Mouse (Mus musculus) layer of hippocampus, adult 8-10 months (tissue): ENCODE measurements around the gene Myo9a. TPM values are rescaled to one million over a fixed set of nuclear protein-coding genes. Genes with fewer than 3 reads are reported as not detected.

Experiments
- total RNA-seq, 4 experiments: library from RNA; stranded (reverse); gene quantifications; 2 replicates each; pipeline ENCODE4 v1.2.4; 2022

Myo9a gene
- total RNA-seq, 4 experiments from 2014 or later = 55.3 to 80.0 (median 65.7) TPM

Other genes starting within 250 kb of the Myo9a start
- gene Hexa, start 211.4 kb upstream of the Myo9a start, total RNA-seq = 100 to 1,000 TPM in 2 of 4 experiments, 10 to 100 TPM in 2; 49.0 to 144 (median 85.2) TPM
- gene Tmem202, start 211.0 kb upstream of the Myo9a start, total RNA-seq = 1 to 10 TPM; 1.8 to 3.3 (median 2.9) TPM
- 10 to 100 TPM; 27.3 to 34.8 (median 31.1) TPM for gene Celf6, start 173.0 kb upstream of the Myo9a start, total RNA-seq
- 100 to 1,000 TPM; 118 to 145 (median 127) TPM for gene Parp6, start 133.6 kb upstream of the Myo9a start, total RNA-seq
- gene Pkm, start 94.5 kb upstream of the Myo9a start, total RNA-seq = 1,000 to 10,000 TPM; 1,385 to 1,484 (median 1,437) TPM
- 1 to 10 TPM; 6.5 to 9.7 (median 7.3) TPM for gene Gramd2, start 70.8 kb upstream of the Myo9a start, total RNA-seq
- 10 to 100 TPM in 2 of 4 experiments, 1 to 10 TPM in 2; 8.0 to 13.4 (median 10.0) TPM for gene Senp8, start 186 bp upstream of the Myo9a start, total RNA-seq
- not detected for gene Nr2e3, start 209.8 kb downstream of the Myo9a start, total RNA-seq